Mouse (Mus musculus) liver, embryonic 14.5 days (tissue): Measurements from ENCODE around the gene Pds5a.

Experiments
- CTCF ChIP-seq: IDR thresholded peaks from 2 replicates; pipeline ENCODE4 v1.5.1; 2016; ENCODE audit warnings: antibody characterized with exemption, low read depth, control low read depth
- EP300 ChIP-seq: IDR thresholded peaks from 2 replicates; pipeline ENCODE4 v1.6.1; 2016; ENCODE audit warnings: antibody characterized with exemption, low read depth

GRCm38 (mm10) chr5:65678826-65679225 is 19.2 kb downstream of the Pds5a start:
- TF ChIP-seq CTCF (no peak), EP300 (no peak)
